Mouse (Mus musculus) hindbrain, embryonic 14.5 days (tissue): ENCODE measurements around the gene Gbp6. TPM values are rescaled to one million over a fixed set of nuclear protein-coding genes. Genes with fewer than 3 reads are reported as not detected.
A peak's percentile ranks its signal among the peaks of the same experiment; 100 is the strongest.
"Not testable (repeated sequence)": the region's sequence is repeated elsewhere in the genome, so short reads cannot be mapped to it uniquely, and the experiment has no call there.

ENCODE experiments used
- ATAC-seq: fragments of 200-750 bp; cut with Nextera tagmentation; 2 replicates; pipeline ENCODE4 v1.8.0; 2017; ENCODE audit warnings: moderate number of reproducible peaks, mild to moderate bottlenecking, moderate TSS enrichment, moderate library complexity; ENCODE audit not compliant: low FRiP score
- DNase-seq: peaks from one replicate; pipeline ENCODE4 v3.0.0-alpha.2; 2015; ENCODE audit warnings: low spot score
- H3K27ac ChIP-seq: fragments of 300-500 bp; sonication (generic); 2 replicates; pipeline ENCODE4 v1.5.1; 2014; ENCODE audit warnings: mild to moderate bottlenecking, moderate library complexity
- H3K27me3 ChIP-seq: fragments of 300-500 bp; sonication (generic); 2 replicates; pipeline ENCODE4 v1.6.1; 2014; ENCODE audit warnings: mild to moderate bottlenecking, low read length, mixed read lengths; ENCODE audit not compliant: control insufficient read depth, insufficient read depth
- H3K36me3 ChIP-seq: fragments of 300-500 bp; sonication (generic); replicated peaks from 2 replicates; pipeline ENCODE4 v1.6.1; 2014; ENCODE audit not compliant: control insufficient read depth, insufficient read depth
- H3K4me1 ChIP-seq: fragments of 300-500 bp; sonication (generic); replicated peaks from 2 replicates; pipeline ENCODE4 v1.6.1; 2014; ENCODE audit warnings: antibody characterized with exemption, low read length, mixed read lengths; ENCODE audit not compliant: control insufficient read depth, insufficient read depth
- H3K4me2 ChIP-seq: fragments of 300-500 bp; sonication (generic); replicated peaks from 2 replicates; pipeline ENCODE4 v1.6.1; 2014; ENCODE audit warnings: mild to moderate bottlenecking, moderate library complexity
- H3K4me3 ChIP-seq: fragments of 300-500 bp; sonication (generic); replicated peaks from 2 replicates; pipeline ENCODE4 v1.5.1; 2014; ENCODE audit warnings: mild to moderate bottlenecking, low read length
- H3K9ac ChIP-seq: fragments of 300-500 bp; sonication (generic); 2 replicates; pipeline ENCODE4 v1.6.1; 2014
- H3K9me3 ChIP-seq: fragments of 300-500 bp; sonication (generic); 2 replicates; pipeline ENCODE4 v1.6.1; 2016; ENCODE audit warnings: low read length; ENCODE audit not compliant: control insufficient read depth
- WGBS: fragments of 180-500 bp; shearing (Covaris S2); extraction: QIAGEN DNeasy Blood & Tissue Kit; methylation state at CpG from one replicate; pipeline ENCODE4 v1.1.7; 2014; 5-methylcytosine and 5-hydroxymethylcytosine counted together
- polyA plus RNA-seq: library from polyadenylated mRNA; unstranded; fragments of >200 nt; fragmentation: Nextera tagmentation; extraction: Ambion mirVana; gene quantifications from 2 replicates; pipeline ENCODE4 v1.2.1, GENCODE M21; 2014

The Gbp6 gene
- 3.3 and 5.3 TPM in 2 replicates for polyA plus RNA-seq

DNA sequence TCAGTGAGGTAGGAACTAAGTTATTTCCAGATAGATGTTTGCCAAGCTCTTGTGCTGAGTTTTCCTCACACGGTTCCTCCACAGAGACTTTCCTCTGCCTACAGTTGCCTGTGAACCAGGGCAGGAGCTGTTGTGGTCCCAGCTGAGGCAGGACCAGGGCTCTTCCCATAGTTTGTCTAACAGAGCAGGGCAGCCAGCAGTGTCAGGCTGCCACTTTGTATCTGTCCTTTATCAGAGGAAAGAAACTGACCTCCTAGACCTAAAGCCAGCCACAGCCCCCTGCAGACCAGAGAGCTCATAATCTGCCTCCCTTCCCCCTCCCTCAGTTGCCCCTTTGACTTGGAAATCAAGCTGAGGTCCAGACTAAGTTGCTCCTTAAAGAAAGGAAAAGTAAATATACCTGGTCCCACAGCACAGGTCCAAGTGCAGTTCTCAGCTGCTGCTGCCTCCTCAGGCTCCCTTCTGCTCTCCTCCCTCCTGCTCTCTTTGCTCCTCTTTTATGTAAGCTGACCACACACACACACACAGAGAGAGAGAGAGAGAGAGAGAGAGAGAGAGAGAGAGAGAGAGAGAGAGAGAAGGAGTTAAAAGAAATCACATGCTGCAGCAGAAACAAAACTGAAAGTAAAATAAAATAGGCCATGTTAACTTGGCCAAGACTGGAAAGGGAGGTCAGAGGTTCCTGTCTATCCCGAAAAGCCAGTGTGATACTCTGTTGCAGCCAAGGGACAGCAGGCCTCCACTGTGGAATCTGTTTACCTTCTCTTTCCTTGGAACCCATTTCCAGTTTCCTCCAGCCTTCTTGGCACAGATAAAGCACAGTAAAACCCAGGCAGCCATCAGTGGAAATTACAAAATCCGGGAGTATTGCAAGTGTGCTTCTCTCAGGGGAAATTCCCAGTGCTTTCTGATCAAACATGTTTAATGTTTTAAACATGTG lies at the start of gene Gbp6, which contains the start of gene Gm43302:
Gene Gbp6, minus strand, starts transcription at position 473 of the 940 bp plus-strand sequence.
Gene Gm43302, minus strand, starts transcription at position 470 of the 940 bp plus-strand sequence.
- ATAC-seq, H3K36me3 ChIP-seq, H3K9me3 ChIP-seq, H3K9ac ChIP-seq, H3K4me2 ChIP-seq, H3K4me1 ChIP-seq, H3K27ac ChIP-seq, H3K4me3 ChIP-seq, H3K27me3 ChIP-seq: not testable (repeated sequence)
- whole genome bisulfite sequencing = 44% methylated on average over 3 of the region's 3 CpGs
- DNase-seq = peak; percentile 34

DNA sequence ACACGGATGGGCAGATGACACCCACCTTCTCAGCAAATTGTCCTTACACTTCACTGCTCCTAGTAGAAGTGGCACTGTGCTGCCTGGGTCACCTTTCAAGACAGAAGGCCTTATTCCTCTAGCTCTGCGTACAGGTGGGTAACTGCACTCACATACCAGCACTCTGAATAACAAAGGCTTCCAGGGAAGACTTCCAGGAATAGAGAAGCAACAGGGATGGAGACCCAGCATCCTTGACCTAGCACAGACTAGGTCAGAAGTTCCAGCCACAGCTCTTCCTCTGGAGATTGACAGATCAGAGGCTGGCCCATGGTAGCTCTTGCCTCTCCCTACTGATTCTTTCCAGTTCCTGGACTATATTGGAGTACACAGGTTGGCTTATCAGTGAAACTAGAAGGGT lies 47.8 kb upstream of the Gbp6 start:
- H3K9me3 ChIP-seq = no peaks in the 10 kb centered on the region
- no peak overlapping the region for H3K27ac ChIP-seq
- 76% methylated on average over 2 of the region's 2 CpGs for WGBS
- no peaks in the 10 kb centered on the region for H3K4me1 ChIP-seq
- no peak overlapping the region for H3K4me2 ChIP-seq
- no peak for DNase-seq
- no peak overlapping the region for H3K9ac ChIP-seq
- no peaks in the 10 kb centered on the region for H3K27me3 ChIP-seq
- H3K36me3 ChIP-seq = no peaks in the 10 kb centered on the region
- ATAC-seq = no peak
- H3K4me3 ChIP-seq = no peak overlapping the region

DNA sequence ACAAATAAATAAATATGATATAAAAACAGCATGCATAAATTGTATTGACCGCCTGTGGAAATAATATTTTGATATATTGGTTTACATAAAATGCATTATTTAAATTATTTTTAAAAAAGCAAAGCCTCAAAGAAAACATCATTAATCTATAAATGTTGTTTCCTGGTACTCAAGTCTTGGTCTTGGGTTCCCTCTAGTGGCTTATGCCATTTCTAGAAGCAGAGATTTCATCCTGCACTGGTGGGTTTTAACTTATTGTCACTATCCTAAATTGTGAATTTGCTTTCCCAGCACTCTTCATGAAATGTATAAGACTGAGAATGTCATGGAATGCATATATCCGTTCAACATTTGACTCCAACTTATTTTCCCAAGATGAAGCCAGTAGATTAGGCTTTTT lies 29.0 kb upstream of the Gbp6 start:
- Histone ChIP-seq H3K9me3 (no peaks in the 10 kb centered on the region), H3K9ac (no peak overlapping the region), H3K27ac (no peak overlapping the region), H3K27me3 (no peaks in the 10 kb centered on the region), H3K4me2 (no peak overlapping the region), H3K4me1 (no peaks in the 10 kb centered on the region), H3K4me3 (no peak overlapping the region), H3K36me3 (no peaks in the 10 kb centered on the region)
- DNase-seq (peak; percentile 59), ATAC-seq (no peak)
- WGBS = 74% methylated on average over 2 of the region's 2 CpGs

DNA sequence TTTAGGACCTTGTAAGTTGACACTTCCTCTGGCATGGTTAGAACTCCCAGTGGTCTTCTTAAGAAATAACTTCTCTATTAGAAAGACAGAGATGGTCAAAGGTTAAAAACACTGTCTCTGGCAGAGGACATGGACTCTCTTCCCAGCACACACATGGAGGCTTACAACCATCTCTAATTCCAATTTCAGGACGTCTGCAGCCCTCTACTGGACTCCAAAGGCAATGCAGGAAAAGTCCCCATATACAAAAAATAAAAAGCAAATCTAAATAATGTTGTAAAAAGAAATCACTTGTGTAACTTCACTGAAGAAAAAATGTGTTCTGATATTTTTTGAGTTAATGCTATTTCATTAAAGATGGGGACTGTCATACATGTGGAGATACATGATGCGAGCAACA lies 17.4 kb upstream of the Gbp6 start:
- no peaks in the 10 kb centered on the region for H3K27me3 ChIP-seq
- DNase-seq (no peak), ATAC-seq (no peak)
- no peak overlapping the region for H3K4me3 ChIP-seq
- H3K27ac ChIP-seq = no peak overlapping the region
- H3K36me3 ChIP-seq = no peaks in the 10 kb centered on the region
- H3K4me2 ChIP-seq = no peak overlapping the region
- 82% methylated on average over 2 of the region's 2 CpGs for WGBS
- no peak overlapping the region for H3K9ac ChIP-seq
- no peaks in the 10 kb centered on the region for H3K9me3 ChIP-seq
- H3K4me1 ChIP-seq = no peaks in the 10 kb centered on the region

DNA sequence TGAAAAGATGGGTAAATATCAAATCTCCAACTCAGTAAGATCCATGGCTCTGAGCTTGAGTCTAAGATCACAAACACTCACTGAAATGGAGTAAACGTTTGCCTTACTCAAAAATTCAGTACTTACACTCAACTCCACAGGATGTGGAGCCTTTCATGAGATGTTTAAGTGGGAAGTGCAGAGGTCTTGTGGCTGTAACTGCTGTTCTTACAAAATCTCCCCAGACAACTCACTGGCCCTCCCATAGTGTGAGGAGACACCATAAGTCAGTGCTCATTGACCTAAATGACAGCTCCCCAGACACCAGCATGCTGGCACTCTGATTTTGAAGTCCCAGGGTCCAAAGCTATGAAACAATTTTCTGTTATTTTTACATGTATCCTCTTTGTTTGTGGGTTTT lies 15.7 kb upstream of the Gbp6 start:
- WGBS = 73% methylated on average over 1 of the region's 1 CpGs
- not testable (repeated sequence) for H3K4me2 ChIP-seq, H3K9me3 ChIP-seq, H3K27me3 ChIP-seq, H3K9ac ChIP-seq, H3K27ac ChIP-seq, H3K36me3 ChIP-seq, DNase-seq, H3K4me1 ChIP-seq, ATAC-seq, H3K4me3 ChIP-seq

DNA sequence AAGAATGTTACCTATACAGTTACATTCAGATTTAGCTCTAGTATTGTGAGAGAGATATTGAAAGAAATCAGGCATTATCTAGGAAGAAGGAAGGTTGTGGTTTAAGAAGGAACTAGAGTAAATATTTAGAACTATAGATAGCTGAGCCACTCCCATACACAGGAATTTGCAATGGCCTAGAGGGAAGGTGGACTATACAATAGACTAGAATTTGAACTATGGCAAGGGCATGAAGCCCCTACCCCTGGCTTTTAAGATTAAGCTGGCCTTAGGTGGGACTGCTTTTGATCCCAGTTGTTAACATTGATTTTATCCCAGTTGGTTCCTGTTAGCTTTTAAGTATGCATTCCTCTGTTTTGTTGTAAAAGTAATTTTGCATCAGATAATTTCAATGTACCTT lies 13.4 kb upstream of the Gbp6 start:
- not testable (repeated sequence) for H3K9me3 ChIP-seq, DNase-seq, H3K9ac ChIP-seq, H3K27me3 ChIP-seq, H3K4me2 ChIP-seq, H3K4me1 ChIP-seq, H3K36me3 ChIP-seq, ATAC-seq, H3K27ac ChIP-seq, H3K4me3 ChIP-seq

DNA sequence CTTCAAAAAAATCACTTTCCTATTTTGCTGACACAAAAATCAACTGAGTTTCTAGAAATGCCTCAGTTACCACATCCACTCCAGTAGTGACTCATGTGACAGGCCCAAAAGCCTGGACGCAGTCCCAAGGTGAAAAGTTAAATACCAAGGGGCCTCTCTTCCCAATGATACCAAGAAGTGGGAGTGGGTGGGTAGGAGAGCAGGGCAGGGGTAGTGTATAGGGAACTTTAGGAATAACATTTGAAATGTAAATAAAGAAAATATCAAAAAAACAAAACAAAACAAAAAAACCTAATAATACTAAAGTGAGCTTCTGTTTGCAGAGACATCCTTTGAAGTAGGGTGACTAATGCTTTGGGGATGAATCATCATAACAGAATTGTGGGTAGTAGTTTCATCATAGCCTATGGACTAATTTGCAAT lies 12.7 kb upstream of the Gbp6 start:
- Histone ChIP-seq H3K4me3 (no peak overlapping the region), H3K9me3 (no peaks in the 10 kb centered on the region), H3K27ac (no peak overlapping the region), H3K27me3 (no peaks in the 10 kb centered on the region), H3K9ac (no peak overlapping the region), H3K36me3 (no peaks in the 10 kb centered on the region), H3K4me1 (no peaks in the 10 kb centered on the region), H3K4me2 (no peak overlapping the region)
- ATAC-seq = no peak
- no peak for DNase-seq
- 91% methylated on average over 1 of the region's 1 CpGs for WGBS

DNA sequence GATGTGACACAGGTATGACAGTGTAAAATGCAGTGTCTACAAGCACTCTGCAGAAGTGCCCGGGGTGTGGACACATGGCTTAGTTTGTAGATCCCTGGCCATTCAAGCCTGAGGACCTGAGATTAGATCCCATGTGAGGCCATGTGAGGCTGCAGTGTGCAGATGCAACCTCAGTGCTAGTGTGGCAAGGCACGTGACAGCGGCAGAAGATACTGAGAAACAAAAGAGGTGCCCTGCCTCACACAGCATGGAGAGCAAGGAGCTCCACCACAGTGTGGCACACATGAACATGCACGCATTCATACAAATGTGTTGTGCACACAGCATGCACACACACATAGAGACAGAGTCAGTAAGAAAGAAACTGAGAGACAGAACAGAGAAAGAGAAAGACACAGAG lies 12.2 kb upstream of the Gbp6 start:
- not testable (repeated sequence) for ATAC-seq, H3K36me3 ChIP-seq, H3K4me2 ChIP-seq, H3K9ac ChIP-seq, H3K4me3 ChIP-seq, H3K4me1 ChIP-seq, H3K27me3 ChIP-seq, H3K9me3 ChIP-seq, DNase-seq, H3K27ac ChIP-seq
- 91% methylated on average over 4 of the region's 4 CpGs for WGBS

DNA sequence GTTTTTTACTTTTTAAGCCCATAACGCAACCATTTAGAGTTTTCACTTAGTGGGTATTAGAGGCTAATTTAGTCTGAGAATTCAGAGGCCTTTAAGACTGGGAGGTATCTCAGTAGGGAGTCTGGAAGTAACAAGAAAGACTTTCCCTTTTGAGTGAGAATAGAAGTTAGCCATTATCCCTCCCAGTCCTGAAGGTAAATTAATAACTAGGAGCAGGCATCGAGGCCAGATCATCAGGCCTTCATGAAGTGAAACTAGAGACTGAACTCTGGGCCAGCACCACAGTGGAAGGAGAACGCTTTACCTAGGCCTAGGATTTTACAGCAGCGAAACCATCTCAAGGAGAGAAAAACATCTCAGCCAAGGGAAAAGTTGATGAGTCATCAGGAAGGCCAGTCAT lies 8.5 kb upstream of the Gbp6 start:
- ATAC-seq (no peak), DNase-seq (no peak)
- Histone ChIP-seq H3K27ac (no peak overlapping the region), H3K27me3 (no peaks in the 10 kb centered on the region), H3K36me3 (no peaks in the 10 kb centered on the region), H3K9me3 (no peaks in the 10 kb centered on the region), H3K4me1 (no peaks in the 10 kb centered on the region), H3K9ac (no peak overlapping the region), H3K4me3 (no peak overlapping the region), H3K4me2 (no peak overlapping the region)
- WGBS = 71% methylated on average over 4 of the region's 4 CpGs
